Mouse (Mus musculus): Measurements from ENCODE around the gene Ano1. TPM values are rescaled to one million over a fixed set of nuclear protein-coding genes. Genes with fewer than 3 reads are reported as not detected.

Gene Ano1
- polyA plus RNA-seq, 1 experiment from 2014 or later, result 69.8 TPM

DNA sequence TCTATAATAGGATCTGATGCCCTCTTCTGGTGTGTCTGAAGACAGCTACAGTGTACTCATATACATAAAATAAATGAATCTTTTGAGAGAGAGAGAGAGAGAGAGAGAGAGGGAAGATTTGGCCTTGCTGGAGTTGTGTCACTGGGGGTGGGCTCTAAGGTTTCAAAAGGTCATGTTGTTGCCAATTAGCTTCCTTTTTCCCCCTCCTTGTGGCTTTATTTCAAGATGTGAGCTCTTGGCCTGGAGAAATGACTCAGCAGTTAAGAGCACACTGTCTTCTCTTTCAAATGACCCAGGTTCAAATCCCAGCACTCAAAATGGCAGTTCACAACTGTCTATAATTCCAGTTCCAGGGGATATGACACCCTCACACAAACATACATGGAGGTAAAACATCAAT is 183.7 kb downstream of the Ano1 start:
- Histone ChIP-seq H3K36me3 (ENCODE audit: control insufficient read depth, insufficient read depth, low read length) (no peaks in the 10 kb centered on the region), H3K9ac (replicated peaks; ENCODE audit: low read depth, low read length) (no peak overlapping the region), H3K4me1 (ENCODE audit: control insufficient read depth, insufficient read depth, low read length) (no peaks in the 10 kb centered on the region), H3K4me2 (replicated peaks; ENCODE audit: low read depth, low read length) (no peak overlapping the region), H3K27me3 (ENCODE audit: control insufficient read depth, insufficient read depth, low read length) (no peaks in the 10 kb centered on the region), H3K9me3 (ENCODE audit: control insufficient read depth, low read depth, low read length) (no peaks in the 10 kb centered on the region), H3K27ac (ENCODE audit: low read length) (no peak overlapping the region), H3K4me3 (ENCODE audit: low read depth, low read length) (no peak overlapping the region)
- no peak for ATAC-seq (ENCODE audit: insufficient number of reproducible peaks, insufficient read depth, low FRiP score, low read depth)

DNA sequence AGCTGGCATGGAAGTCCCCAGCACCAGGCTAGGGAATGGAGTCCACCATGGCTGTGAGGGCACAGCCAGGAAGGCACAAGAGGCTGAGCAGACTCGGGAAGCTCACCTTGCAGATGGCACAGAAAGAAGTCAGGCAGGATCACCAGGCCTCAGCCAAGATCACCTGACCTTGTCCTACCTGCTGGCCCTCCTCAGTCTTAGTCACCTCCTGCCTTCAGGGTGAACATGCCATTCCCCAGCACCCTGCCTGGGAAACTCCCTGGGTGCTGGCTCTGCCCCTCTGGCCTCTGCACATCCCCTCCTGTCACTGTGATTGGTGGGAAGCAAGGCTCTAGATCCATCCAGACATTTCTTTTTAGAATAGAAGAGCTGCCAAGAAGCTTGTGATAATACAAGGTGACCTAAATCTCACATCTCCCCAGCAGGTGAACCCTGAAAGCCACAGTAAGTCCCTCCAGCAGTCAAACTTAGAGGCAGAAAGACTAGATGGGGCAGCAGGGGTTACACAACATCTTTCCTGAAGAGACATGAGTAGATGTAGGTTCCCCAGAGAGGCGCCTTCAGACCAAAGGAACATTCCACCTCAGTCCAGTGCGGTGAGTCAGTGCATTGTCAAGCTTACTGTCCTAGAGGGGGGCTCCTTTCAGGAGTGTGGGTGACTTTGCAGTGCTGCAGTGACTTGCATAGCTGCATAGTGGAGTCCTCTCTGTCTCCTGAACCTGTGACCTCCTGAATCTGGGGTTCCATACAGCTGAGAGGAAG is 184.7 kb downstream of the Ano1 start:
- Histone ChIP-seq H3K9me3 (ENCODE audit: control insufficient read depth, low read depth, low read length) (no peaks in the 10 kb centered on the region), H3K27ac (ENCODE audit: low read length) (no peak overlapping the region)
- WGBS, result 70% methylated on average over 3 of the region's 3 CpGs

DNA sequence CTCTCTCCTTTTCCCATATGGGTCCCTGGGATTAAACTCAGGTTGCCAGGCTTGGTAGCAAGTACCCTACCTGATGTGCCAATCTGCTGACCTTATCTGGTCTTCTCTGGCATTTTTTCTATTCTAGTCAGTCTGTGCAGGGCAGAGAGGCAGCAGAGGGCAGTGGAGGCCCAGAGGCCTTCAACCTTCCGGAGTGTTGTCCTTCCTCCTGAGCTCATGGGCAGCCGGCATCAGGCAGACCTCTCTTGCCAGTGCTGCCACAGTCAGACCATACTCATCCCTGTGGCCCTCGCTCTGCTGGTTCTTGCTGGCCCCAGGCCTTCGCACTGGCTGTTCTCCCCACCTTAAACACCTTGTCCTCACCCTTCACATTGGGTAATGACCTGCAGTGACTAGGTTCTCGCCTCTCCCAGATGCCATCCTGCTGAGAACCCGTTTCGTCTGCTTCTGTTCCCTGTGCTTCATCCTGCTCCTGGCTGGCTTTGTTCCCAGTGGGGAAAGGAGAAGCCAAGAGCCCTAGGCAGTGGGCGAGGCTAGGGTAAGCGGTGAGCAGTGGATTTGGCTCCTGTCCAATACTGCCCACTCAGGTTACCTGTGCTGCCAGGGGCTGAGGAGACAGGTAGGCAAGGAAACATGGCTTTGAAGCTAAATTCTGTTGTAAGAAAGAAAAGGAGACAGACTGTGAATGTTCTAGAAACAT is 188.2 kb downstream of the Ano1 start:
- Histone ChIP-seq H3K36me3 (ENCODE audit: control insufficient read depth, insufficient read depth, low read length) (no peaks in the 10 kb centered on the region), H3K9me3 (ENCODE audit: control insufficient read depth, low read depth, low read length) (no peaks in the 10 kb centered on the region), H3K4me2 (replicated peaks; ENCODE audit: low read depth, low read length) (no peak overlapping the region), H3K9ac (replicated peaks; ENCODE audit: low read depth, low read length) (no peak overlapping the region), H3K4me1 (ENCODE audit: control insufficient read depth, insufficient read depth, low read length) (no peaks in the 10 kb centered on the region), H3K4me3 (ENCODE audit: low read depth, low read length) (no peak overlapping the region), H3K27ac (ENCODE audit: low read length) (no peak overlapping the region), H3K27me3 (ENCODE audit: control insufficient read depth, insufficient read depth, low read length) (no peaks in the 10 kb centered on the region)
- no peak for ATAC-seq (ENCODE audit: insufficient number of reproducible peaks, insufficient read depth, low FRiP score, low read depth)
- 59% methylated on average over 9 of the region's 9 CpGs for WGBS

More for the DNA sequence above, 184.7 kb downstream of the Ano1 start:
- no peak for ATAC-seq (ENCODE audit: insufficient number of reproducible peaks, insufficient read depth, low FRiP score, low read depth)
- H3K4me1 ChIP-seq (ENCODE audit: control insufficient read depth, insufficient read depth, low read length), result no peaks in the 10 kb centered on the region
- no peaks in the 10 kb centered on the region for H3K27me3 ChIP-seq (ENCODE audit: control insufficient read depth, insufficient read depth, low read length)
- no peak overlapping the region for H3K4me3 ChIP-seq (ENCODE audit: low read depth, low read length)
- no peak overlapping the region for H3K4me2 ChIP-seq (replicated peaks; ENCODE audit: low read depth, low read length)
- no peaks in the 10 kb centered on the region for H3K36me3 ChIP-seq (ENCODE audit: control insufficient read depth, insufficient read depth, low read length)
- H3K9ac ChIP-seq (replicated peaks; ENCODE audit: low read depth, low read length), result no peak overlapping the region

DNA sequence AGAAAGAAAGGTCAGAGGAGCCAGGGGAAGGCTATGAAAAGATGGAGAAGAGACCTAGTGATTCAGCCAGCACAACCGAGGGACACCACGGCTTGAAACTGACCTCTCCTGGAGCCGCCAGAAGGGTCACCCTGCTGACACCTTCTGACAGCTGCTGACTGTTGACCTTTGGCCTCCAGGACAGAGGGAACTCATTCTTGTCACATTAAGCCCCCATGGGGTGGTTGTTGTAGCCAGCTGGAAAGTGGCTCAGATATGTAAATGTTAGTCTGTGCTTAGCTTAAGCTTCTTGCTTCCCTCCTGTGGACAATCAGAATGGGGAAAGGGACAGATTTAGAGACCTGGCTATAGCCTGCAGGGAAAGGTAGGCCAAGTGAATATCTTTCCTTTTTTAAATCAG is 189.8 kb downstream of the Ano1 start:
- H3K9me3 ChIP-seq (ENCODE audit: control insufficient read depth, low read depth, low read length), result no peaks in the 10 kb centered on the region
- no peak for ATAC-seq (ENCODE audit: insufficient number of reproducible peaks, insufficient read depth, low FRiP score, low read depth)
- no peak overlapping the region for H3K9ac ChIP-seq (replicated peaks; ENCODE audit: low read depth, low read length)
- no peak overlapping the region for H3K27ac ChIP-seq (ENCODE audit: low read length)
- H3K4me2 ChIP-seq (replicated peaks; ENCODE audit: low read depth, low read length), result no peak overlapping the region
- H3K36me3 ChIP-seq (ENCODE audit: control insufficient read depth, insufficient read depth, low read length), result no peaks in the 10 kb centered on the region
- no peaks in the 10 kb centered on the region for H3K27me3 ChIP-seq (ENCODE audit: control insufficient read depth, insufficient read depth, low read length)
- H3K4me3 ChIP-seq (ENCODE audit: low read depth, low read length), result no peak overlapping the region
- H3K4me1 ChIP-seq (ENCODE audit: control insufficient read depth, insufficient read depth, low read length), result no peaks in the 10 kb centered on the region
- WGBS, result 23% methylated on average over 3 of the region's 3 CpGs

DNA sequence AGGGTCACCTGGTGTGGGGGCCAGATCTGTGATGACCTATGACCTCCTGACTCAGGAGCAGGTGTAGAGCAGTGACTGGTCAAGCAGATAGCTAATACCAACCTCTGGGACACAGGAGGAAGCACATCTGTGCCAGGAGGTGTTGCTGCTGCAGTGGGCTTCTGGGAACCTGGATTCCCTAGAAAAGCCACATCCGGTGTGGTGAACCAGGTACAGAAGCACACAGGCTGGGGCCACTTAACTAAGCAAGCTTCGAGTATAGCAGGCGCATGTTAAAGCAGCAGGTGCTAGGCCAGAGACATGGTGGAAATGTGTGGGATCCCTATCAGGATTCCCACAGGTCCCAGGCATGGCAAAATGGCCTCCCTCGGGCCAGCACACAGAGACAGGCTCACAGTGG is 191.2 kb downstream of the Ano1 start:
- WGBS, result 85% methylated on average over 4 of the region's 4 CpGs
- H3K4me3 ChIP-seq (ENCODE audit: low read depth, low read length), result no peak overlapping the region
- H3K36me3 ChIP-seq (ENCODE audit: control insufficient read depth, insufficient read depth, low read length), result no peaks in the 10 kb centered on the region
- H3K9ac ChIP-seq (replicated peaks; ENCODE audit: low read depth, low read length), result no peak overlapping the region
- no peaks in the 10 kb centered on the region for H3K27me3 ChIP-seq (ENCODE audit: control insufficient read depth, insufficient read depth, low read length)
- ATAC-seq (ENCODE audit: insufficient number of reproducible peaks, insufficient read depth, low FRiP score, low read depth), result 0 out of 2 replicates have a peak, but pooled peaks have one; percentile 28
- no peaks in the 10 kb centered on the region for H3K9me3 ChIP-seq (ENCODE audit: control insufficient read depth, low read depth, low read length)
- no peak overlapping the region for H3K27ac ChIP-seq (ENCODE audit: low read length)
- H3K4me2 ChIP-seq (replicated peaks; ENCODE audit: low read depth, low read length), result no peak overlapping the region
- no peaks in the 10 kb centered on the region for H3K4me1 ChIP-seq (ENCODE audit: control insufficient read depth, insufficient read depth, low read length)

DNA sequence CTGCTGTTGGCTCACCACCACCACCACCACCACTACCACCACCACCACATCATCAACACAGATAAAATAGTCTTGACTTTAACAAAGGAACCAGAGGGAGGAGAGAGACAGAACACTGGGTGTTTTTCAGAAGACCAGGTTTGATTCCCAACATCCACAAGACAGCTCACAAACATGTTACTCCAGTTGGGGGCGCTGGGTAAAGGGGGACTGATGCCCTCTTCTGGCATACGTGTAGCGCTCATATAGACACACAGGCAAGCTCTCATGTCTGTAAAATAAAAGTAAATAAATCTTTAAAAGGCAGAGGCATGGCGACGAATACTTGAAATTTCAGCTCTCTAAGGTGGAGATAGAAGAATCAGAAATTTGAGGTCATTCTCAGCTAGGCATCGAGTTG is 193.2 kb downstream of the Ano1 start:
- no peak overlapping the region for H3K4me3 ChIP-seq (ENCODE audit: low read depth, low read length)
- 50% methylated on average over 6 of the region's 6 CpGs for WGBS
- no peak overlapping the region for H3K4me2 ChIP-seq (replicated peaks; ENCODE audit: low read depth, low read length)
- no peak overlapping the region for H3K9ac ChIP-seq (replicated peaks; ENCODE audit: low read depth, low read length)
- no peaks in the 10 kb centered on the region for H3K9me3 ChIP-seq (ENCODE audit: control insufficient read depth, low read depth, low read length)
- H3K36me3 ChIP-seq (ENCODE audit: control insufficient read depth, insufficient read depth, low read length), result no peaks in the 10 kb centered on the region
- no peak overlapping the region for H3K27ac ChIP-seq (ENCODE audit: low read length)
- no peaks in the 10 kb centered on the region for H3K4me1 ChIP-seq (ENCODE audit: control insufficient read depth, insufficient read depth, low read length)
- ATAC-seq (ENCODE audit: insufficient number of reproducible peaks, insufficient read depth, low FRiP score, low read depth), result no peak
- H3K27me3 ChIP-seq (ENCODE audit: control insufficient read depth, insufficient read depth, low read length), result no peaks in the 10 kb centered on the region

DNA sequence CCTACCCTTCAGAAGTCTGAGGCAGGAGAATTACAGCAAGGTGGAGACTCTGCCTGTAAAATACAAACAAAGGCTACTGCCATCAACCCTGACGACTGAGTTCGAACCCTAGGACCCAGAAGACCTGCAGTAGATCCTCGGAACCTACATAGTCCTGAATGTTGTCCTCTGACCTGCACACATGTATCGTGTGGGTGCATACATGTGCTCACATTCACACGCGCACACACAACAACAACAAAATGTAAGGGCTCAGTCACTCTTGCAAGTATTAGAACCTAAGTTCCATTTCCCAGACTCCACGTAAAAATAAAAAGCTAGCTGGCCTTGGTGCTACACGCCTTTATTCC is 197.7 kb downstream of the Ano1 start:
- Histone ChIP-seq H3K4me1 (ENCODE audit: control insufficient read depth, insufficient read depth, low read length) (peaks cover 8% of the 10 kb centered on the region; the same call in 1 of the 2 replicates), H3K4me2 (replicated peaks; ENCODE audit: low read depth, low read length) (peak overlapping the region; percentile 76), H3K4me3 (ENCODE audit: low read depth, low read length) (peak overlapping the region; percentile 85), H3K27me3 (ENCODE audit: control insufficient read depth, insufficient read depth, low read length) (no peaks in the 10 kb centered on the region), H3K9me3 (ENCODE audit: control insufficient read depth, low read depth, low read length) (no peaks in the 10 kb centered on the region), H3K27ac (ENCODE audit: low read length) (no peak overlapping the region), H3K9ac (replicated peaks; ENCODE audit: low read depth, low read length) (peak overlapping the region; percentile 94; the same call in 1 of the 2 replicates), H3K36me3 (ENCODE audit: control insufficient read depth, insufficient read depth, low read length) (peaks cover 9% of the 10 kb centered on the region; the same call in 1 of the 2 replicates)
- 21% methylated on average over 8 of the region's 8 CpGs for WGBS
- ATAC-seq (ENCODE audit: insufficient number of reproducible peaks, insufficient read depth, low FRiP score, low read depth), result no peak; the same call in 1 of the 2 replicates

DNA sequence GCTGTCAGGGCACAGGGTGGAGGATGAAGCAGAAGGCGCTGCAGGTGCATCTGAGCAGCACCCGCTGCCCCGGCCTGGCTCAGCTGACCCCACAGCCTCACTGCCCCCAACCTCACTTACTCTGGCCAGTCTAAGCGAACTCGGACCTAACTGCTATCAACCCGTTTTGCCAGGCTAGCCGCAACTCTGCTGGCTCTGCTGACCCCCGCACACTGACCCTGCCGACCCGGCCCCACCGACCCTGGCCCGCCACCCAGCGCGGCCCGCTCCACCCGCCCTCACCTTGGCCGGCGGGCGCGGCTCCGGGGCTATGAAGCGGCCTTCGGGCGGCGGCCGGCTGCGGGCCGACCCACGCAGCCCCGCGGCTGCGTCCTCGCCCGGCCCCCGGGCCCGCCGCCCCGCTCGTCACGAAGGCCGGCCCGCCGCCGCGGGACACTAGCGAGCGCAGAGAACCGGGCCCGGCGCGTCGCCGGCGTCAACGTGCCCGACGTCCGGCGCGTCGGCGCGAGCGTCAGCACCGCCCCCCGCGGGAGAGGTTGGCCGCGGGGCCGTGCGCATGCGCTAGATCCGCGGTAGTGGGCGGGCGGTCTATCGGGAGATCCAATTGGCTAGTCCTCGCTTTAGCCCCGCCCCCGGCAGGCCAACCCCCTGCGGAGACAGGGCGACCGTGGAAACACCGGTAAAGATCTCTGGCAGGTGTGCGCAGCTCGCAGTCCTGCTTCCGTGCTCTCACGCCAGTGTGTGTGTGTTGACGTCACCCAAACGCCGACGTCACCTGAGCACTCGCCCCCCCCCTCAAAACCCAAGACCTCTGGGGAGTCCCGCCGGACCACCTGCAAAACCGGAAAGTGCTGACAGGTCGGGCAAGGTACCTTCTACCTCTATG is 198.3 kb downstream of the Ano1 start, which contains the start of gene Ppfia1:
TSS of gene Ppfia1 (minus strand) at position 493 of the 886 bp plus-strand sequence.
- peak within 1 kb of the TSS; percentile 83 for H3K4me2 ChIP-seq (replicated peaks; ENCODE audit: low read depth, low read length)
- peak within 1 kb of the TSS; percentile 94 for H3K9ac ChIP-seq (replicated peaks; ENCODE audit: low read depth, low read length)
- H3K9me3 ChIP-seq (ENCODE audit: control insufficient read depth, low read depth, low read length), result no peaks in the 10 kb centered on the region
- peak within 1 kb of the TSS; percentile 15; the same call in 1 of the 2 replicates for H3K27ac ChIP-seq (ENCODE audit: low read length)
- no peaks in the 10 kb centered on the region for H3K27me3 ChIP-seq (ENCODE audit: control insufficient read depth, insufficient read depth, low read length)
- peaks cover 9% of the 10 kb centered on the region; the same call in 1 of the 2 replicates for H3K36me3 ChIP-seq (ENCODE audit: control insufficient read depth, insufficient read depth, low read length)
- peak; percentile 97 for ATAC-seq (ENCODE audit: insufficient number of reproducible peaks, insufficient read depth, low FRiP score, low read depth)
- peak within 1 kb of the TSS; percentile 85 for H3K4me3 ChIP-seq (ENCODE audit: low read depth, low read length)
- H3K4me1 ChIP-seq (ENCODE audit: control insufficient read depth, insufficient read depth, low read length), result peaks cover 8% of the 10 kb centered on the region; the same call in 1 of the 2 replicates
- under 1% methylated on average over 97 of the region's 97 CpGs for WGBS

Data from stomach, embryonic 14.5 days (tissue).